In the genomic region with DNA sequence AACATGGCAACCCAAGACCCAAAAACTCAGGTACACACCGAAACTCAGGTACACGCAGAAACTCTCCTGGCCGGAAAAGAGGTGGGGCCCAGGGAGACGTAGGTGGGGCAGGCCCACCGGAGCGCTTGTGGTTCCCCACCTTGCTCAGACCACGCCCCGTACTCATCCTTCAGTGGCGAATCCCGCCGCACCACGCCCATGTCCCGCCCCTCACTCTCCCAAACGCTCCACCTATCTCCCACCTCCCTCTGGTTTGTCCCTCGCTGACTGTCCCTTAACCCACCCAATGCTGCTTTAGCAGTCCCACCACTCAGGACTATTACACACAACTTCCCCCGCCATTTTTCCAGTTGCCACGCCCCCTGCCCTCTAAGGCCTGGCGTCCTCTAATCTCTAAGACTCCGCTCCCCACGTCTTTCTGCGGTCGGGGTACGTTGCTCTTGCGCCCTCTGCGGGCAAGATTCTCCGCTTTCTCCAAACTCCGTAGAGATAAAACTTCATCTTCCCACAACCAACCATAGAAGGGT, we compare ENCODE assay signal across 8 mouse cellular contexts. TPM values are rescaled to one million over a fixed set of nuclear protein-coding genes. Genes with fewer than 3 reads are reported as not detected.
DNase-seq lines count a peak whose midpoint lies in the region; ATAC-seq and TF ChIP-seq lines count a peak whose summit lies in the region.

No protein-coding gene starts in this region.

- WGBS in hindbrain, embryonic 12.5 days = under 1% methylated on average over 24 of the region's 27 CpGs
- 2% methylated on average over 25 of the region's 27 CpGs for WGBS in macrophage (ENCODE audit: missing documents)

- H3K9me3 ChIP-seq in ES-E14 (ENCODE audit: control insufficient read depth, insufficient read depth, low read depth, low read length) = no peaks in the 10 kb centered on the region
- no peaks in the 10 kb centered on the region for H3K9me3 ChIP-seq in hindbrain, embryonic 12.5 days (replicated peaks)

- peak overlapping the region; percentile 76 for H3K9ac ChIP-seq in ES-E14 (ENCODE audit: insufficient read depth, low read depth, low read length, poor library complexity, severe bottlenecking)
- H3K9ac ChIP-seq in hindbrain, embryonic 12.5 days = peak overlapping the region; percentile 65

- H3K36me3 ChIP-seq in ES-E14 (ENCODE audit: control insufficient read depth, insufficient read depth, low read length, poor library complexity, severe bottlenecking) = peaks cover 20% of the 10 kb centered on the region; the same call in 1 of the 2 replicates
- no peaks in the 10 kb centered on the region for H3K36me3 ChIP-seq in hindbrain, embryonic 12.5 days
- H3K36me3 ChIP-seq in macrophage (ENCODE audit: inconsistent target) = peaks cover 7% of the 10 kb centered on the region; the same call in 1 of the 2 replicates

- peak overlapping the region; percentile 57 for H3K4me2 ChIP-seq in hindbrain, embryonic 12.5 days (replicated peaks)

- peak; percentile 85 for ATAC-seq in hindbrain, embryonic 12.5 days (ENCODE audit: low FRiP score)

- H3K27ac ChIP-seq in ES-E14 (ENCODE audit: insufficient read depth, low read depth, low read length, poor library complexity, severe bottlenecking) (peak overlapping the region; percentile 85), macrophage (no peak overlapping the region)
- H3K27ac ChIP-seq in hindbrain, embryonic 12.5 days = peak overlapping the region; percentile 78

- H3K4me3 ChIP-seq in ES-E14 (ENCODE audit: insufficient read depth in 1 of 2, low read depth in 1 of 2, low read length in 2 of 2, poor library complexity in 1 of 2, severe bottlenecking in 1 of 2) (peak overlapping the region; percentile 76 to 96), macrophage (ENCODE audit: inconsistent target) (peak overlapping the region; percentile 22)
- H3K4me3 ChIP-seq in hindbrain, embryonic 12.5 days = peak overlapping the region; percentile 55

- peaks cover 5 to 19% of the 10 kb centered on the region in 2 experiments; a peak in 3 of 4 replicates for H3K4me1 ChIP-seq in ES-E14 (ENCODE audit: control insufficient read depth in 2 of 2, insufficient read depth in 2 of 2, low read length in 2 of 2, poor library complexity in 1 of 2)
- peaks cover 43% of the 10 kb centered on the region for H3K4me1 ChIP-seq in hindbrain, embryonic 12.5 days

- in situ Hi-C loops in ES-E14 (cut with MboI; ENCODE audit: low sequenced_read_pairs in 2 of 2, unreplicated experiment in 2 of 2) = no loop called here

- H3K79me2 ChIP-seq in macrophage (ENCODE audit: inconsistent target) = no peaks in the 10 kb centered on the region

- H3K27me3 ChIP-seq in hindbrain, embryonic 12.5 days = peaks cover 9% of the 10 kb centered on the region

- DNase-seq in ES-E14 (ENCODE audit: low read depth, low spot score) = peak; percentile 96
- peak; percentile 57 for DNase-seq in c-Kit-positive CD71-positive TER-119-positive erythroid progenitor cells, embryonic 14.5 days (ENCODE audit: low spot score)
- DNase-seq in frontal cortex, postnatal 14 days (ENCODE audit: low spot score in 2 of 2) = peak; percentile 67 to 72
- peak; percentile 56 to 76 for DNase-seq in layer of hippocampus, postnatal 25 days (ENCODE audit: extremely low spot score in 1 of 2, low spot score in 1 of 2)
- DNase-seq in retina, postnatal 7 days (ENCODE audit: low read depth, low spot score) = peak; percentile 68
- DNase-seq in urinary bladder, adult 2 months (ENCODE audit: low spot score) = peak; percentile 74

TF ChIP-seq in ES-E14, 5 proteins besides CTCF, POLR2A, EP300 and RAD21:
- TF ChIP-seq ZC3H11A (IDR thresholded peaks at IDR 0.05; ENCODE audit: borderline replicate concordance, low read depth, low read length) = peak; percentile 7; the same call in 1 of the 2 replicates
- no peak for TF ChIP-seq CHD2 (IDR thresholded peaks at IDR 0.05; ENCODE audit: low read depth, low read length)
- 0 out of 2 replicates have a peak, but pooled peaks have one; percentile 38 for TF ChIP-seq HCFC1 (IDR thresholded peaks at IDR 0.05; ENCODE audit: borderline replicate concordance, insufficient read depth, low read length)
- TF ChIP-seq ZNF384 (IDR thresholded peaks at IDR 0.05; ENCODE audit: low read depth, low read length) = no peak
- no peak for TF ChIP-seq MAFK (IDR thresholded peaks at IDR 0.05; ENCODE audit: insufficient read depth, low read depth, low read length)
TF ChIP-seq in ES-E14: peak in this region for 2.

RNA-seq across cellular contexts. Expression of gene Arhgef17, which starts 0.6 kb away (rescaled TPM):
- 21.8 and 23.2 TPM in 2 replicates for total RNA-seq in ES-E14 (2012; rRNA removed)
- 9.1 and 9.6 TPM in 2 replicates for polyA plus RNA-seq in hindbrain, embryonic 12.5 days (2016; fragmentation: Nextera tagmentation; extraction: Ambion mirVana)
- total RNA-seq in layer of hippocampus, postnatal 25 days (2021) = 100 to 1,000 TPM; 140 to 146 TPM
- total RNA-seq in macrophage (2018; cell fraction: chromatin; rRNA removed) = 1 to 10 TPM in 8 of 26 experiments, under 1 TPM in 17, not detected in 1; 0.19 to 2.7 (median 0.66) TPM
- total RNA-seq in macrophage (2018; cell fraction: cytosol; rRNA removed) = under 1 TPM in 25 of 26 experiments, not detected in 1; 0.04 to 0.45 (median 0.19) TPM
- 1 to 10 TPM in 1 of 26 experiments, under 1 TPM in 25; 0.05 to 2.4 (median 0.28) TPM for total RNA-seq in macrophage (2018; cell fraction: nucleus; rRNA removed)
- 0.15 to 0.20 TPM (median 0.17 TPM) in 3 replicates for polyA plus RNA-seq in macrophage (2018)
- polyA plus RNA-seq in urinary bladder, adult 2 months (2012; rRNA removed) = 17.1 and 30.1 TPM in 2 replicates

RNA-seq across cellular contexts. Expression of gene P2ry6, which starts 41.9 kb away (rescaled TPM):
- 0.45 and 0.95 TPM in 2 replicates for total RNA-seq in ES-E14 (2012; rRNA removed)
- polyA plus RNA-seq in hindbrain, embryonic 12.5 days (2016; fragmentation: Nextera tagmentation; extraction: Ambion mirVana) = 2.8 and 3.1 TPM in 2 replicates
- 1 to 10 TPM; 3.9 to 5.6 TPM for total RNA-seq in layer of hippocampus, postnatal 25 days (2021)
- 100 to 1,000 TPM in 25 of 26 experiments, 10 to 100 TPM in 1; 99.4 to 376 (median 193) TPM for total RNA-seq in macrophage (2018; cell fraction: chromatin; rRNA removed)
- 100 to 1,000 TPM; 133 to 264 (median 189) TPM for total RNA-seq in macrophage (2018; cell fraction: cytosol; rRNA removed)
- total RNA-seq in macrophage (2018; cell fraction: nucleus; rRNA removed) = 100 to 1,000 TPM in 23 of 26 experiments, 10 to 100 TPM in 3; 82.6 to 248 (median 161) TPM
- 148 to 183 TPM (median 169 TPM) in 3 replicates for polyA plus RNA-seq in macrophage (2018)
- 11.6 and 12.8 TPM in 2 replicates for polyA plus RNA-seq in urinary bladder, adult 2 months (2012; rRNA removed)

Comparison
In these comparisons a context has a peak if more than half of its experiments do, and no peak if none do; other contexts are left out.
1. H3K4me3 ChIP-seq: peak in every context shown above with its lines; median percentile 86 in ES-E14; 55 in hindbrain, embryonic 12.5 days; 22 in macrophage.
2. RNA of gene P2ry6, which starts 41.9 kb away (polyA plus RNA-seq): 148 to 183 TPM in macrophage; 11.6 to 12.8 TPM in urinary bladder, adult 2 months and 2.8 to 3.1 TPM in hindbrain, embryonic 12.5 days; every median in the first group is over 10 times any median in the second.
3. Peak in every context shown above with its lines, with median percentiles within 50 percentile points of each other: DNase-seq.